In genomic region chr6:103924504-103924903, GRCm38 (mm10) we compare ENCODE assay signal across 15 mouse cellular contexts.
"Had no signal": no experiment of that assay in that cellular context is flagged by ENCODE, and none has a peak within 500 bp of the region (broad histone marks: within the 10 kb centered on the region; RNA-seq: fewer than 3 reads in every experiment).

No protein-coding gene starts in this region.

- H3K9ac ChIP-seq: limb, embryonic 15.5 days; liver, embryonic 12.5 days; lung, embryonic 14.5 days; midbrain, embryonic 15.5 days; neural tube, embryonic 12.5 days had no signal

- H3K4me1 ChIP-seq: limb, embryonic 15.5 days; liver, embryonic 12.5 days; midbrain, embryonic 10.5 days; midbrain, embryonic 15.5 days; neural tube, embryonic 12.5 days had no signal

- H3K27me3 ChIP-seq: limb, embryonic 15.5 days; liver, embryonic 12.5 days; midbrain, embryonic 15.5 days; neural tube, embryonic 12.5 days had no signal

- H3K9me3 ChIP-seq: limb, embryonic 15.5 days; liver, embryonic 12.5 days; midbrain, embryonic 10.5 days; midbrain, embryonic 15.5 days; neural tube, embryonic 12.5 days had no signal

- H3K36me3 ChIP-seq: limb, embryonic 15.5 days; liver, embryonic 12.5 days; midbrain, embryonic 10.5 days; midbrain, embryonic 15.5 days; neural tube, embryonic 12.5 days had no signal

- DNase-seq: kidney, adult 18-20 months; kidney, postnatal 10 days; kidney, postnatal 4 days; lung, embryonic 14.5 days; lung, postnatal 10 days; lung, postnatal 4 days; thymus, adult 18-20 months; thymus, postnatal 14 days had no signal

- H3K4me2 ChIP-seq: limb, embryonic 15.5 days; liver, embryonic 12.5 days; lung, embryonic 14.5 days; midbrain, embryonic 15.5 days; neural tube, embryonic 12.5 days had no signal

- H3K4me3 ChIP-seq: layer of hippocampus, adult 2 months; limb, embryonic 15.5 days; liver, embryonic 12.5 days; midbrain, embryonic 10.5 days; midbrain, embryonic 15.5 days; neural tube, embryonic 12.5 days had no signal

- ATAC-seq: liver, embryonic 12.5 days; midbrain, embryonic 15.5 days had no signal

- H3K27ac ChIP-seq: layer of hippocampus, adult 2 months; limb, embryonic 15.5 days; liver, embryonic 12.5 days; midbrain, embryonic 10.5 days; midbrain, embryonic 15.5 days; neural tube, embryonic 12.5 days; stomach, postnatal 0 days had no signal
